Mouse (Mus musculus): Measurements from ENCODE around the gene Sult5a1.
"Not testable (repeated sequence)": the region's sequence is repeated elsewhere in the genome, so short reads cannot be mapped to it uniquely, and the experiment has no call there.

Sult5a1 gene

GRCm38 (mm10) chr8:123157888-123158465 is at the start of gene Sult5a1:
Gene Sult5a1, minus strand, starts transcription at chr8:123158315.
- no peak for DNase-seq (ENCODE audit: low spot score)

- DNase-seq (ENCODE audit: low spot score): no peak
These were observed 45.5 kb upstream of the Sult5a1 start for GRCm38 (mm10) chr8:123203571-123203970.

- DNase-seq (ENCODE audit: low spot score): peak; percentile 31
These were observed 44.2 kb upstream of the Sult5a1 start for GRCm38 (mm10) chr8:123202288-123202687.

- no peak for DNase-seq (ENCODE audit: low spot score)
These were observed 41.7 kb upstream of the Sult5a1 start for GRCm38 (mm10) chr8:123199864-123200263.

GRCm38 (mm10) chr8:123197016-123197415 is 38.9 kb upstream of the Sult5a1 start:
- DNase-seq (ENCODE audit: low spot score): not testable (repeated sequence)

GRCm38 (mm10) chr8:123193771-123194170 is 35.7 kb upstream of the Sult5a1 start:
- no peak for DNase-seq (ENCODE audit: low spot score)

- no peak for DNase-seq (ENCODE audit: low spot score)
These were observed 33.8 kb upstream of the Sult5a1 start for GRCm38 (mm10) chr8:123191908-123192307.

- DNase-seq (ENCODE audit: low spot score): peak; percentile 30
These were observed 32.6 kb upstream of the Sult5a1 start for GRCm38 (mm10) chr8:123190678-123191077.

GRCm38 (mm10) chr8:123188841-123189240 is 30.7 kb upstream of the Sult5a1 start:
- DNase-seq (ENCODE audit: low spot score): no peak

- DNase-seq (ENCODE audit: low spot score): no peak
These were observed 29.9 kb upstream of the Sult5a1 start for GRCm38 (mm10) chr8:123188006-123188405.

- no peak for DNase-seq (ENCODE audit: low spot score)
These were observed 27.7 kb upstream of the Sult5a1 start, which contains the start of gene Dpep1 for GRCm38 (mm10) chr8:123185566-123186409. Gene Dpep1, plus strand, starts transcription at chr8:123186242.

- no peak for DNase-seq (ENCODE audit: low spot score)
These were observed 23.3 kb upstream of the Sult5a1 start for GRCm38 (mm10) chr8:123181391-123181790.

- DNase-seq (ENCODE audit: low spot score): no peak
These were observed 1.9 kb downstream of the Sult5a1 start for GRCm38 (mm10) chr8:123156070-123156773.

- DNase-seq (ENCODE audit: low spot score): no peak
These were observed 2.9 kb downstream of the Sult5a1 start for GRCm38 (mm10) chr8:123155177-123155576.

- DNase-seq (ENCODE audit: low spot score): no peak
These were observed 7.4 kb downstream of the Sult5a1 start for GRCm38 (mm10) chr8:123150737-123151171.

- no peak for DNase-seq (ENCODE audit: low spot score)
These were observed 11.7 kb downstream of the Sult5a1 start for GRCm38 (mm10) chr8:123146390-123146789.

GRCm38 (mm10) chr8:123145279-123145678 is 12.8 kb downstream of the Sult5a1 start:
- DNase-seq (ENCODE audit: low spot score): no peak

GRCm38 (mm10) chr8:123141741-123142462 is 16.2 kb downstream of the Sult5a1 start:
- no peak for DNase-seq (ENCODE audit: low spot score)

GRCm38 (mm10) chr8:123138741-123139140 is 19.4 kb downstream of the Sult5a1 start:
- DNase-seq (ENCODE audit: low spot score): no peak

GRCm38 (mm10) chr8:123137645-123138077 is 20.5 kb downstream of the Sult5a1 start:
- no peak for DNase-seq (ENCODE audit: low spot score)

- no peak for DNase-seq (ENCODE audit: low spot score)
These were observed 21.8 kb downstream of the Sult5a1 start for GRCm38 (mm10) chr8:123136287-123136686.

GRCm38 (mm10) chr8:123135806-123136205 is 22.3 kb downstream of the Sult5a1 start:
- no peak for DNase-seq (ENCODE audit: low spot score)
